Mouse (Mus musculus) macrophage (primary cell): ENCODE results near the gene Tm7sf2. TPM values are rescaled to one million over a fixed set of nuclear protein-coding genes. Genes with fewer than 3 reads are reported as not detected.

Experiments
- H3K27ac ChIP-seq: fragments of 350-480 bp; formaldehyde crosslinking; 2 replicates; pipeline ENCODE4 v1.9.0; 2021
- H3K36me3 ChIP-seq: fragments of 350-480 bp; formaldehyde crosslinking; 2 replicates; pipeline ENCODE4 v1.9.0; 2021; ENCODE audit errors: inconsistent target
- H3K4me3 ChIP-seq: fragments of 350-480 bp; formaldehyde crosslinking; 2 replicates; pipeline ENCODE4 v1.9.0; 2021; ENCODE audit errors: inconsistent target
- H3K79me2 ChIP-seq: fragments of 350-480 bp; formaldehyde crosslinking; 2 replicates; pipeline ENCODE4 v1.9.0; 2021; ENCODE audit errors: inconsistent target
- WGBS: methylation state at CpG from one replicate; pipeline ENCODE4 v1.1.7; 2026; ENCODE audit warnings: inconsistent platforms; ENCODE audit not compliant: missing documents; 5-methylcytosine and 5-hydroxymethylcytosine counted together
- polyA plus RNA-seq: library from polyadenylated mRNA; stranded (reverse); fragments of 250-400 nt; gene quantifications from 3 replicates; pipeline ENCODE4 v1.2.4, GENCODE M21; 2018; ENCODE audit warnings: inconsistent platforms

Tm7sf2 gene
- polyA plus RNA-seq, 1 experiment from 2014 or later, result 4.6 TPM

DNA sequence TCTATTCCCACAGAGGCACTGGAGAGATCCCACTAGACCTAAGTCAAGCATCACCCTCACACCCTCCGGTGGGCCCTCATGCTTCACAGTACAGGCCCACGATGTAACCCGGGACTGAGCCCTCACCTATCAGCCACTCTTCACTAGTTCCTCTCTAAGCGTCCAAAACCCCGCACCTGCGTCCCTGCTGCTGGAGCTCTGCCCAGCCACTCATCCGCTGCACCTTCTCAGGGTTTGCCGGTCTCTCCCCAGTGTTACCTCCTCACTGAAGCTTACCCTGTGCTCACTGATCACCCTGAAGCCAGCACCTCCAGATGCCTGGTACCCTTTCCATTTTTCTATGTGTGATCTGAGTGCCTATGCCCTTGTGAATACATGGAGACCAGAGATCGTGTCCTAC, 25.9 kb downstream of the Tm7sf2 start:
- Histone ChIP-seq H3K4me3 (no peak overlapping the region), H3K79me2 (peaks cover 13% of the 10 kb centered on the region), H3K36me3 (no peaks in the 10 kb centered on the region), H3K27ac (no peak overlapping the region)
- 92% methylated on average over 9 of the region's 9 CpGs for WGBS

DNA sequence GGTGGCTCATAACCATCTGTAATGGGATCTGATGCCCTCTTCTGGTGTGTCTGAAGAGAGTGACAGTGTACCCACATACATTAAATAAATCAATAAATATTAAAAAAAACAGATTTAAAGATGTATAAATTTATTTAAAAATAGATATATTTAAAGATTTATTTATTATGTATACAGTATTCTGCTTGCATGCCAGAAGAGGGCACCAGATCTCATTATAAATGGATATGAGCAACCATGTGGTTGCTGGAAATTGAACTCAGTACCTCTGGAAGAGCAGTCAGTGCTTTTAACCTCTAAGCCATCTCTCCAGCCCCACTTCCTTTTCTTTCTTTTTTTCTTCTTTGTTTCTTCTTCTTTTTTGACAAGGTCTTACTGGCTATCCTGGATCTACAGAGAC, 28.2 kb downstream of the Tm7sf2 start:
- no peak overlapping the region for H3K4me3 ChIP-seq
- peaks cover 2% of the 10 kb centered on the region; the same call in 1 of the 2 replicates for H3K79me2 ChIP-seq
- no peaks in the 10 kb centered on the region for H3K36me3 ChIP-seq
- no peak overlapping the region for H3K27ac ChIP-seq

DNA sequence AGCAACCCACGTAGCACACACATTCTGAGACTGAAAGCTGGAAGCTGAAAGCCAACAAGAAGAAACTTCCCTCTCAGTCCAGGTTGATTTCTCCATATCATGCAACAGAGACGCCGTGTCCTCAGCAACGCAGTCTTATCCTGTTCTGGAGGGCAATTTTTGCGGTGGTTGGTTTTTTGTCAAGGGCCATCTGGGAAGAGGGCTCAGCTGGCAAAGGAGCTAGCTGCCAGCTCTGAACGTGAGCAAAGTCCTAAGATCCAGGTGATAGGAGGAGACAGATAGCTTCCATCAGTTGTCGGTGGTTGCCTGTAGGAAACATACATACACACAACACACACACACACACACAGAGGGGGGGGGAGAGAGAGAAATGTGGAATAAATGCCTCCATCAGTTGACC, 29.8 kb downstream of the Tm7sf2 start:
- Histone ChIP-seq H3K36me3 (no peaks in the 10 kb centered on the region), H3K79me2 (no peaks in the 10 kb centered on the region)
- 68% methylated on average over 7 of the region's 7 CpGs for whole genome bisulfite sequencing

DNA sequence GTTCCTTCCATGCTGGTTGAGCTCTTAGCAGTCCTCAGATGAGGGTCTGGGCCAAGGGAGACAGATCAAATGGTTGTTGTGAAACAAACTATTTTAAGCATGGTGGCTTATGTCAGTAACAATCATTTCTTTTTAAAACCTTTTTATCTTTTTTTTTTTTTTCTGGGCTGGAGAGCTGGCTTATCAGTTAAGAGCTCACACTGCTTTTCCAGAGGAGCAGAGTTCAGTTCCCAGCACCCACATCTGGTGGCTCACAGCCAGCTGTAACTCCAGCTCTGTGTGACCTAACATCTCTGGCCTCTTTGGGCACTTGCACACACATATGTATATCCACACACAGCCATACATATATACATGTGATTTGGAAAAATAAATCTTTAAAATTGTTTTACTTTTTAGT, 30.5 kb downstream of the Tm7sf2 start:
- Histone ChIP-seq H3K79me2 (no peaks in the 10 kb centered on the region), H3K36me3 (no peaks in the 10 kb centered on the region), H3K4me3 (no peak overlapping the region), H3K27ac (no peak overlapping the region)

More for the DNA sequence above, 29.8 kb downstream of the Tm7sf2 start:
- Histone ChIP-seq H3K4me3 (no peak overlapping the region), H3K27ac (no peak overlapping the region)

DNA sequence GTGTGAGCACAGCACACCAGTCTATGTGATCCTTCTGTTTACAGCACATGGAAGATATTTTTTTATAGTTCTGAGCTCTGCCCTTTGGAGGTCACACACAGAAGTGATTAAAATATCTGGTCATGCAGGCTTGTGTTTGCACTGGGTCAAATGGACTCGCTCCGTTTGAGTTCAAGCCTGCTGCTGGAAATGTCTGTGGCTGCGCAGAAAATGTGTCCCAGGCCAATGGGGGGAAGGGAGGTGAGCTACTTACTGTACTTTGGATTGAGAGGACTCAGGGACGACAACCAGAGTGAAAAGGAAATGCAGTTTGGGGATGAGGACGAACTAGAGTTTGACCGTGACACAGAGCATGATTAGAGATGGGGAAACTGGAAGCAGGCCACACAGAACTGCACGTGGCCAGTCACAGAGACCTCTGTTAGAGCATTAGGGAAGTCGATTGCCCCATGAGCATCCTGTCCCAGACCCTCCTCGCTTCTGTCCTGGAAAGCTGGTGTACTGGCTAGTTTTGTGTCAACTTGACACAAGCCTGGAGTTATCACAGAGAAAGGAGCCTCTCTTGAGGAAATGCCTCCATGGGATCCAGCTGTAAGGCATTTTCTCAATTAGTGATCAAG, 32.1 kb downstream of the Tm7sf2 start:
- H3K36me3 ChIP-seq, result no peaks in the 10 kb centered on the region
- no peak overlapping the region for H3K4me3 ChIP-seq
- 37% methylated on average over 9 of the region's 9 CpGs for WGBS
- no peaks in the 10 kb centered on the region for H3K79me2 ChIP-seq
- H3K27ac ChIP-seq, result no peak overlapping the region

DNA sequence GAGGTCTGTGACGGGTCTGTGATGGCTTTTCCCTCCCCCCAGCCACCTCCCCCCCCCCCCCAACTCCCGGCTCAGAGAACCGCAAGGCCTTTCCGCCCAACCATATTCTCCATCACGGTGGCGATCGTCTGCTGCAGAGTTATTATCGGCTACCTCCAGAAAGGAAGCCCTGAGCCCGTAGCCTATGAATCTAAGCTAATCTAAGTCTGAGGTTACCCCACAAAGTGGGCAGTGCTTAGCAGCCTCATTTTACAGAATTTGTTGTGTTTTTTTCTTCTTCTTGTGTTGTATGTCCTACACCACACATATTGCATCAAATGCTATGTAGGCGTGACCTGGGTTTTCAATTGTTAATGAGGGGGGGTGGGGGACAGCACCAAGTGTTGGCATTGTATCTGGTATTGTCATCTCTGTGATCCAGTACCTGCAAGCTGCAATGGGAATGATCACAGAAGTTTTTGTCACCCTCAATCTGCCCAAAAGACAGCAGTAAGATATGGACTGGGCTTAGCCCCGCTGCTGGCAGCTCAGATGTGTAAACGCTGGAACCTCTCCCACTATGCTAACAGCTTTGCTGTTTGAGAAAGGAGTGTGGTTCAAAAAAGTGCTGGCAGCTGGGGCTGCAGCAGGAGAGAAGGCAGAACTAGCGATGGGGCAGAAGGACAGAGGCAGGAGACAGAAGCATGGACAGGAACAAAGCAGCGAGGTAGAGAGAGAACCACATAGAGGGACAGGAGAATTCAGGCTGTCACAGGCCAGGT, 37.5 kb downstream of the Tm7sf2 start:
- no peak overlapping the region for H3K27ac ChIP-seq
- H3K79me2 ChIP-seq, result no peaks in the 10 kb centered on the region
- H3K4me3 ChIP-seq, result no peak overlapping the region
- no peaks in the 10 kb centered on the region for H3K36me3 ChIP-seq
- WGBS, result 83% methylated on average over 7 of the region's 14 CpGs

DNA sequence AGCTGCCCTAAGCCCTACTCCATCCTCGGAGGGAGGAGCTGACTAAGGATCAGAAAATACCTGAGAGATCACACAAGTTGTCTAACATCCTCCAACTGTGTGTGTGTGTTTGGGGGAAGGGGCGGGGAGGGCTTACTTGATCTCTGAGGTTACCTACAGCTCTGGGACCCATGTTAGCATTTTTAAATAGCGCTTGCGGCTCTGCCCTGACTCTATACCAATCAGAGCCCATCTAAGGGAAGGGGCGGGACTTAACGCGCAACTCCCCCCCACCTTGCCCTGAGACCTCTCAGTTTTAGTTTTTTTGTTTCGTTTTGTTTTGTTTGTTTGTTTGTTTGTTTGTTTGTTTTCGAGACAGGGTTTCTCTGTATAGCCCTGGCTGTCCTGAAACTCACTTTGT, 38.7 kb downstream of the Tm7sf2 start:
- H3K27ac ChIP-seq, result no peak overlapping the region
- no peaks in the 10 kb centered on the region for H3K36me3 ChIP-seq
- no peak overlapping the region for H3K4me3 ChIP-seq
- H3K79me2 ChIP-seq, result no peaks in the 10 kb centered on the region
- WGBS, result 86% methylated on average over 6 of the region's 9 CpGs

DNA sequence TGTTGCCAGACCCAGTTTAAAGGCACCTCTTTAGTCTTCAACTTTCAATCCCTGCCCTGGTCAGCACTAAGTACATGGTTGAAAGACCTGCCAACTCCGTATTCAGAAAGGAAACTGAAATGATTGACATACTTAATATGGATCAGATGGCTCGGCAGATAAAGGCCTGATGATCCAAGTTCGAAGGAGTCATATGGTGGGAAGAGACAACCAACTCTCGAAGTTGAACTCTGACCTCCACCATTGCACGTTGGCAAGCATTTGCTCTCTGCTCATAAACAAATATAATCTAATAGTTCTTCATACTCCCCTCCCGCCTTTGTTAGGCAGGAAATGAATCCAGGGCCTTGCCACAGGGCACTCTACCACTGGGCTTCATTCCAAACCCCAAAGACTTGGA, 39.2 kb downstream of the Tm7sf2 start:
- H3K27ac ChIP-seq, result no peak overlapping the region
- no peak overlapping the region for H3K4me3 ChIP-seq
- 88% methylated on average over 6 of the region's 6 CpGs for WGBS
- no peaks in the 10 kb centered on the region for H3K79me2 ChIP-seq
- H3K36me3 ChIP-seq, result no peaks in the 10 kb centered on the region

DNA sequence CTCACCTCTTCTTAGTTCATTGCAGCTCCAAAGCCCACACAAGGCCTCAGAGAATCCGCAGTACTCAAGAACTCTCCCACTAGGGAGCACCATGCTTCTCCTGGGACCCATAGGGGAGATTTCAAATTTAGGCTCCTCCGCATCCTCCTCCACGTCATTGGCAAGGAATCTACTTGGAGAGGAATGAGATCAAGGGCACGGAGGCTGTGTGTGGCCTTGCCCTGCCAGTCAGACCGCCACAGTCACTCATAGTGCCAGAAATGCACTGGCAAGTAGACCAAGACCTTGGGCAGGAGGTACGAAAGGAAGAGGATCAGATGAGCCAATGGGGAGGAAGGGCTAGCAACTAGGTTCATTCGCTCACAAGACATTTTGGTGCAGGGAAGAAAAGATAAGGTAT, 44.2 kb downstream of the Tm7sf2 start:
- Histone ChIP-seq H3K4me3 (no peak overlapping the region), H3K27ac (no peak overlapping the region), H3K36me3 (no peaks in the 10 kb centered on the region), H3K79me2 (no peaks in the 10 kb centered on the region)
- WGBS, result 96% methylated on average over 7 of the region's 7 CpGs

DNA sequence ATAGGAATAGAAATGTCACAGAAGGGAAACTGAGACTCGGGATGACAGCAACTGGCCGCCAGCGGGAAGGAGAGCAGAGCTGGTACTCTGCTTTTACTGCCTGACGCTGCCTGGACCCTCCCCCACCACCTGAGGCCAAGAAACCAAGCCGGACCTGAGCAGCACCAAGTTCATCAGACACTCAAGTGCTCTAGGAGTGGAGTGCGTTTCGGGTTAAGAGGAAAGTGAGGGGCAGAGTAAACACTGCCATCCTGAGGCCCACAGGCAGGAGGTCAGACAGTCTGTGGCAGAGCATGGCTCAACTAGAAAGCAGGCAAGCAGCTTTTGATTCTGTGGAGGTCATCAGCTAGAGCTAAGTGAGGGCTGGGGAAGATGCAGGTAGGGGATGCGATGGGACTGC, 45.1 kb downstream of the Tm7sf2 start:
- Histone ChIP-seq H3K79me2 (no peaks in the 10 kb centered on the region), H3K27ac (no peak overlapping the region), H3K36me3 (no peaks in the 10 kb centered on the region), H3K4me3 (no peak overlapping the region)
- WGBS, result 95% methylated on average over 8 of the region's 8 CpGs

DNA sequence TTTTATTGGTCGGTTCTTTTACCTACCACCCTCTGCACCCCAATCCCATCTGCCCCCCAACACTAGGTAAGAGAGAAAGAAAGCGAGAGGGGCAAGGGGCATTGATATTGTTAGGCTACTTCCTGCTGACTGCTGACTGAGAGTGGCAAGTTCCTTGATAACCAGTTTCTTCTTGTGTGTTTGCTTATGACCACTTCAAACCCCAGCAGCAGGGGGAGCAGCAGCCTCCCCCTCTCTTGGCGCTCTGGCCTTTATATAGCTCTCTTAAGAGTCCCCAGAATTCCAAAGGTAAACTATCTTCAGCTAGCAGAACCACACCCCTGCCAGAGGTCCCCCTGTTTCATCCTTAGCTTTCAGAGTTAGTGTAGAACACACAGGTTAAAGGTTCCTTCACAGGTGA, 47.9 kb downstream of the Tm7sf2 start:
- 77% methylated on average over 3 of the region's 3 CpGs for WGBS
- H3K79me2 ChIP-seq, result no peaks in the 10 kb centered on the region
- no peaks in the 10 kb centered on the region for H3K36me3 ChIP-seq
- no peak overlapping the region for H3K27ac ChIP-seq
- no peak overlapping the region for H3K4me3 ChIP-seq

DNA sequence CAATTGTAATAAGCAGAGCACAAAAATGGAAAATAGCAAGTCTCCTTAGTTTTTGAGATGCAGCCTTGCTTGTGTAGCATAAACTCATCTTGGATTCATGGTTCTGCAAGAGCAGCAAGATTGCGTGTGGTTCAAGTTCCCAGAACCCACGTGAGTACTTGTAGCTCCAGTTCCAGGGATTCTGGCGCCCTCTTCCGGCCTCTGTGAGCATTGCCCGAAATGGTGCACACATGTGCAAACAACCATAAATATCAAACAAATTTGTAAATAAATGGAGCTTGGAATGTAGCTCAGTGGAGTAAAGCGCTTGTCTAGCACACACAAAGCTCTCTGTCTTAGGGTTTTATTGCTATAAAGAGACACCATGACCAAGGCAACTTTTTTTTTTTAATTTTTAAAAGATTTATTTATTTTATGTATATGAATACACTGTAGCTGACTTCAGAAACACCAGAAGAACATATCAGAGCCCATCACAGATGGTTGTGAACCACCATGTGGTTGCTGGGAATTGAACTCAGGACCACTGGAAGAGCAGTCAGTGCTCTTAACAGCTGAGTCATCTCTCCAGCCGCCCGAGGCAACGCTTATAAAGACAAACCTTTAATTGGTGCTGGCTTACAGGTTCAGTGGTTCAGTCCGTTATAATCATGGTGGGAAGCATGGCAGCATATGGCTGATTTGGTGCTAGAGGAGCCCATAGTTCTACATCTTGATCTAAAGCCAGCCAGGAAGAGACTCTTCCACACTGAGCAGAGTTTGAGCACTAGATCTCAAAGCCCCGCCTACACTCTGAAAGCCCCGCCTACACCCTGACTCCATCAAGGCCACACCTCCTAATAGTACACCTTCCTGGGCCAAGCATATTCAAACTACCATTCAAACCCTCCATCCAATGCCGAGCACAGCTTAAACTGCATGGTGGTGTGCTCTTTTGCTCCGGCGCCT, 49.8 kb downstream of the Tm7sf2 start:
- Histone ChIP-seq H3K27ac (no peak overlapping the region), H3K36me3 (no peaks in the 10 kb centered on the region; the same call in 1 of the 2 replicates), H3K4me3 (no peak overlapping the region), H3K79me2 (peaks cover 15% of the 10 kb centered on the region; the same call in 1 of the 2 replicates)
- WGBS, result 27% methylated on average over 15 of the region's 15 CpGs

DNA sequence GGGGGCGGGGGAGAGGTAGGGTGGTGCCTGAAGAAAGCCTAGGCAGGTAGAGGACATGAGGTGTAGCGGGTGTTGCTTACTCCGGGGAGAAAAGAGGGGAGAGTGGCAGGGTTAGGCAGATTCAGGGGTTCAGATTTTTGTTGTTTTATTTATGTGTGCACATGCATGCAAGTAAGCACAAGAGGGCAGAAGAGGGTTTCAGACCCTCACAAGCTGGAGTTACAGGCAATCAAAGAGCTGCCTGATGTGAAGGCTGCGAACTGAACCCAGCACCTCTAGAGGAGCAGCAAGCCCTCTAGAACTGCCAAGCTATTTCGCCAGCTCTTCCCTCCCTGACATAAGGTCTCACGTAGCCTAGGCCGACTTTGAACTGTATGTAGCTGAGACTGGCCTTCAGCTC, 51.6 kb downstream of the Tm7sf2 start:
- H3K27ac ChIP-seq, result no peak overlapping the region
- WGBS, result 88% methylated on average over 7 of the region's 7 CpGs
- peaks cover 11% of the 10 kb centered on the region; the same call in 1 of the 2 replicates for H3K36me3 ChIP-seq
- no peak overlapping the region for H3K4me3 ChIP-seq
- H3K79me2 ChIP-seq, result peaks cover 15% of the 10 kb centered on the region; the same call in 1 of the 2 replicates

DNA sequence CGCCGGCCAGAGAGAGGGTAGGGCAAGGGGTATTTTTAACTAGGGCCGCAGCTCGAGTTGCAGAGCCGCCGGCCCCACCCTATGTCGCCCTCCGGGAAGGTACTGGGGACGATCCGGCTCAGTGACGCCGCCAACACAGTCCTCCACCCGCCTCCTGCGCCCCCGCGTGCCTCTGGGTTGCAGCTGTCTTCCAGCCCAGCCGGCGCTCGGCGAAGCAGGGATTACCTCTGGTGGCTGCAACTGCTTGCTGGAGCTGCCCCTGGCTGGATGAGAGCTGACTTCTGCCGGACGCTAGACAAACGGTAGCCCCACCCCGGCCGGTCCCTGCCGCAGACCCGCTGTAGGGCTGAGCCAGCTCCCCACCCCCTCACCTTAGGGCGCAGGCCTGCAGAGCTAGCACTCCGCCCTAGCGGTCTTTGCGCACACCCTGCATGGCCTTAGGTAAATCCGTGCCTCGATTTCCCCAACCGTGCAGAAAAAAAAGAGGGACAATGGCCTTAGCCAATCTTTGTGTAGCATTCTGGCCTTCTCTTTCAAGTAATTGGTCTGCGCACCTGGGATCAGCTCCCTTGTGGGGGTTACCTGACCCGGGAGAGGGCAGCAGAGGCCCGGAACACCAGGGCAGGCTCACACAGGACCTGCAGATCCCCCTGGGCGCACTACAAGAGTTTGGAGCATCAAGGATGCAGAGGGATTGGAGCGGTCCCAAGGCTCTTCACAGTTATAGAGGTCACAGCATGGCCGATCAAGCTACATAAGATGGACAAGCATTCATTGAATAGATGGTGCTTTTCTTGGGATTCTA, 52.5 kb downstream of the Tm7sf2 start, which contains the start of gene Capn1:
Capn1 (minus strand) TSS at position 387 of the 805 bp plus-strand sequence.
- Histone ChIP-seq H3K36me3 (peaks cover 19% of the 10 kb centered on the region), H3K27ac (peak within 1 kb of the TSS; percentile 49)
- 10% methylated on average over 40 of the region's 40 CpGs for WGBS

More for the DNA sequence above, 52.5 kb downstream of the Tm7sf2 start, which contains the start of gene Capn1:
- Histone ChIP-seq H3K79me2 (peaks cover 15% of the 10 kb centered on the region; the same call in 1 of the 2 replicates), H3K4me3 (peak within 1 kb of the TSS; percentile 83)
